Mouse (Mus musculus): ENCODE measurements around the gene Aasdh. TPM values are rescaled to one million over a fixed set of nuclear protein-coding genes. Genes with fewer than 3 reads are reported as not detected.
"Not testable (repeated sequence)": the region's sequence is repeated elsewhere in the genome, so short reads cannot be mapped to it uniquely, and the experiment has no call there.

Aasdh gene
- total and polyA plus RNA-seq, 3 experiments: 20.7 to 26.5 TPM; not detected in 1

GRCm38 (mm10) chr5:76922833-76923232, 17.5 kb upstream of the Aasdh start:
- TF ChIP-seq MAZ (IDR thresholded peaks at IDR 0.05; ENCODE audit: low read depth, low read length) (no peak), E2F4 (IDR thresholded peaks at IDR 0.05; ENCODE audit: borderline replicate concordance, low read depth, low read length) (no peak), TBP (IDR thresholded peaks at IDR 0.05; ENCODE audit: low read depth, low read length) (no peak), NELFE (IDR thresholded peaks at IDR 0.05; ENCODE audit: low read depth, low read length) (no peak), ZKSCAN1 (IDR thresholded peaks at IDR 0.05; ENCODE audit: low read depth, low read length) (no peak), ZC3H11A (IDR thresholded peaks at IDR 0.05; ENCODE audit: low read depth, low read length) (no peak), CHD1 (IDR thresholded peaks at IDR 0.05; ENCODE audit: low read depth, low read length) (no peak), CTCF (IDR thresholded peaks at IDR 0.05 in 2 of 3, conservative IDR thresholded peaks at IDR 0.05 in 1 of 3; ENCODE audit: control insufficient read depth in 1 of 3, insufficient read depth in 1 of 3, low read depth in 2 of 3, low read length in 3 of 3, poor library complexity in 1 of 3, severe bottlenecking in 1 of 3) (no peak)
- DNase-seq (ENCODE audit: low read depth, low spot score): no peak
- H3K27me3 ChIP-seq (ENCODE audit: control insufficient read depth in 1 of 2, insufficient read depth in 2 of 2, low read length in 2 of 2): no peaks in the 10 kb centered on the region
- H3K27ac ChIP-seq (ENCODE audit: control insufficient read depth, low read depth, low read length): no peak overlapping the region
- no peak overlapping the region for H3K4me3 ChIP-seq (ENCODE audit: control insufficient read depth in 1 of 2, insufficient read depth in 1 of 2, low read depth in 2 of 2, low read length in 2 of 2)
- H3K4me1 ChIP-seq (ENCODE audit: control insufficient read depth in 1 of 2, insufficient read depth in 2 of 2, low read length in 2 of 2): peaks cover 0 to under 1% of the 10 kb centered on the region in 2 experiments; a peak in 1 of 4 replicates
- H3K9me3 ChIP-seq (replicated peaks; ENCODE audit: insufficient read depth, low read length): no peaks in the 10 kb centered on the region
- H3K36me3 ChIP-seq (ENCODE audit: control insufficient read depth in 1 of 2, insufficient read depth in 2 of 2, low read length in 2 of 2): peaks cover 3 to 69% of the 10 kb centered on the region in 2 experiments; a peak in 3 of 4 replicates
- peaks cover 12% of the 10 kb centered on the region for H3K79me2 ChIP-seq (ENCODE audit: control insufficient read depth, insufficient read depth, low read length, poor library complexity)
- H3K9ac ChIP-seq (ENCODE audit: control insufficient read depth, low read depth, low read length, poor library complexity, severe bottlenecking): no peak overlapping the region

- DNase-seq (ENCODE audit: low read depth, low spot score); H3K9me3 ChIP-seq (replicated peaks; ENCODE audit: insufficient read depth, low read length); H3K4me3 ChIP-seq (ENCODE audit: control insufficient read depth in 1 of 2, insufficient read depth in 1 of 2, low read depth in 2 of 2, low read length in 2 of 2); H3K27ac ChIP-seq (ENCODE audit: control insufficient read depth, low read depth, low read length); H3K9ac ChIP-seq (ENCODE audit: control insufficient read depth, low read depth, low read length, poor library complexity, severe bottlenecking); H3K79me2 ChIP-seq (ENCODE audit: control insufficient read depth, insufficient read depth, low read length, poor library complexity); H3K27me3 ChIP-seq (ENCODE audit: control insufficient read depth in 1 of 2, insufficient read depth in 2 of 2, low read length in 2 of 2): not testable (repeated sequence)
- Histone ChIP-seq H3K36me3 (ENCODE audit: control insufficient read depth in 1 of 2, insufficient read depth in 2 of 2, low read length in 2 of 2) (peaks cover 22 to 24% of the 10 kb centered on the region in 2 experiments), H3K4me1 (ENCODE audit: control insufficient read depth in 1 of 2, insufficient read depth in 2 of 2, low read length in 2 of 2) (peaks cover 2 to 11% of the 10 kb centered on the region in 2 experiments; a peak in 3 of 4 replicates)
- peak; percentile 66 for TF ChIP-seq ZNF384 (IDR thresholded peaks at IDR 0.05; ENCODE audit: low read depth, low read length)
Observed at GRCm38 (mm10) chr5:76912522-76912921, 7.2 kb upstream of the Aasdh start.

GRCm38 (mm10) chr5:76910807-76911206, 5.5 kb upstream of the Aasdh start:
- no peak overlapping the region for H3K27ac ChIP-seq (ENCODE audit: control insufficient read depth, low read depth, low read length)
- DNase-seq (ENCODE audit: low read depth, low spot score): peak; percentile 84
- no peaks in the 10 kb centered on the region; the same call in 1 of the 2 replicates for H3K79me2 ChIP-seq (ENCODE audit: control insufficient read depth, insufficient read depth, low read length, poor library complexity)
- H3K4me3 ChIP-seq (ENCODE audit: control insufficient read depth in 1 of 2, insufficient read depth in 1 of 2, low read depth in 2 of 2, low read length in 2 of 2): no peak overlapping the region
- no peaks in the 10 kb centered on the region for H3K27me3 ChIP-seq (ENCODE audit: control insufficient read depth in 1 of 2, insufficient read depth in 2 of 2, low read length in 2 of 2)
- H3K9ac ChIP-seq (ENCODE audit: control insufficient read depth, low read depth, low read length, poor library complexity, severe bottlenecking): no peak overlapping the region
- peaks cover 7 to 20% of the 10 kb centered on the region in 2 experiments for H3K4me1 ChIP-seq (ENCODE audit: control insufficient read depth in 1 of 2, insufficient read depth in 2 of 2, low read length in 2 of 2)
- peaks cover 12 to 36% of the 10 kb centered on the region in 2 experiments; a peak in 3 of 4 replicates for H3K36me3 ChIP-seq (ENCODE audit: control insufficient read depth in 1 of 2, insufficient read depth in 2 of 2, low read length in 2 of 2)
- no peaks in the 10 kb centered on the region for H3K9me3 ChIP-seq (replicated peaks; ENCODE audit: insufficient read depth, low read length)
- TF ChIP-seq CTCF (IDR thresholded peaks at IDR 0.05 in 2 of 3, conservative IDR thresholded peaks at IDR 0.05 in 1 of 3; ENCODE audit: control insufficient read depth in 1 of 3, insufficient read depth in 1 of 3, low read depth in 2 of 3, low read length in 3 of 3, poor library complexity in 1 of 3, severe bottlenecking in 1 of 3) (peak in 1 of 3 experiments; percentile 25; a peak in 1 of 6 replicates), POLR2AphosphoS2 (IDR thresholded peaks at IDR 0.05; ENCODE audit: low read length) (peak; percentile 58; the same call in 1 of the 2 replicates), USF1 (IDR thresholded peaks at IDR 0.05; ENCODE audit: low read depth, low read length) (no peak), MAX (IDR thresholded peaks at IDR 0.05; ENCODE audit: low read length) (no peak), KAT2A (conservative IDR thresholded peaks at IDR 0.05; ENCODE audit: low read depth, low read length) (no peak), GABPA (IDR thresholded peaks at IDR 0.05; ENCODE audit: low read depth, low read length) (no peak), POLR2AphosphoS5 (IDR thresholded peaks at IDR 0.05; ENCODE audit: borderline replicate concordance, low read depth, low read length) (no peak), CHD2 (IDR thresholded peaks at IDR 0.05; ENCODE audit: low read length) (no peak), ZC3H11A (IDR thresholded peaks at IDR 0.05; ENCODE audit: low read depth, low read length) (no peak), JUND (IDR thresholded peaks at IDR 0.05; ENCODE audit: low read depth, low read length) (no peak), USF2 (IDR thresholded peaks at IDR 0.05; ENCODE audit: borderline replicate concordance in 1 of 2, insufficient read depth in 1 of 2, low read depth in 1 of 2, low read length in 2 of 2) (no peak), ZMIZ1 (IDR thresholded peaks at IDR 0.05; ENCODE audit: low read depth, low read length) (no peak), GATA1 (IDR thresholded peaks at IDR 0.05; ENCODE audit: low read depth, low read length) (no peak), ETS1 (IDR thresholded peaks at IDR 0.05; ENCODE audit: low read depth, low read length) (no peak), ELF1 (IDR thresholded peaks at IDR 0.05; ENCODE audit: low read depth, low read length) (no peak), HCFC1 (IDR thresholded peaks at IDR 0.05; ENCODE audit: low read depth, low read length) (no peak), MYB (IDR thresholded peaks at IDR 0.05; ENCODE audit: low read depth, low read length) (no peak), TBP (IDR thresholded peaks at IDR 0.05; ENCODE audit: low read depth, low read length) (0 out of 2 replicates have a peak, but pooled peaks have one; percentile 36), ZKSCAN1 (IDR thresholded peaks at IDR 0.05; ENCODE audit: low read depth, low read length) (no peak), BHLHE40 (IDR thresholded peaks at IDR 0.05; ENCODE audit: borderline replicate concordance, low read depth, low read length) (no peak)

Data from MEL (cell line).